Mouse (Mus musculus) cerebellum, postnatal 14 days (tissue): ENCODE results near the gene Pex11a.
A peak's percentile ranks its signal among the peaks of the same experiment; 100 is the strongest.

ENCODE experiments used
- DNase-seq, 2 experiments: peaks; one replicate each; pipeline ENCODE4 v3.0.0; 2021; ENCODE audit warnings: mixed read lengths in 2 of 2

Pex11a gene

GRCm38 (mm10) chr7:79736511-79736910, 6.4 kb downstream of the Pex11a start:
- no peak for DNase-seq

GRCm38 (mm10) chr7:79734563-79734962, 8.4 kb downstream of the Pex11a start:
- DNase-seq: peak in 1 of 2 experiments; percentile 13

GRCm38 (mm10) chr7:79732622-79733021, 10.3 kb downstream of the Pex11a start, which contains the start of gene Plin1:
Plin1 (minus strand) TSS chr7:79732903.
- DNase-seq: no peak

DNA sequence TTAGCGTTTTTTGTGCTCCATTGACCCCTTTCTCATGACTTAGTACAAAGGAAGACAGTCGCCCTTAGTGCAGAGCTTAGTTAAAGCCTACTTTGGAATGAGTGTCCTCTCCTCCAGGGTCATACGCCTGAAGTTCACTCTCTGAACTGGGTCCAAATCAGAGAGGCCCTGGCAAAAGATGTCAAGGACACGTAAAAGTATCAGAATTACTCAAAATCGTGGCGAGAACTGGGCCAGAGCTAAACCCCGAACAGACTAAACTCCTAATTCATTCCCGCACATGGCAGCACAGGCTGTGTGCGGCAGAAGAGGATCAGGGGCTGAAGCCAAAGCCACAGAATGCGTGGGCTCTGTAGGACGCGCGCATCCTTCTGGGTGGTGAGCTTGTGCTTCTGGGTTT, 11.5 kb downstream of the Pex11a start:
- DNase-seq: no peak

DNA sequence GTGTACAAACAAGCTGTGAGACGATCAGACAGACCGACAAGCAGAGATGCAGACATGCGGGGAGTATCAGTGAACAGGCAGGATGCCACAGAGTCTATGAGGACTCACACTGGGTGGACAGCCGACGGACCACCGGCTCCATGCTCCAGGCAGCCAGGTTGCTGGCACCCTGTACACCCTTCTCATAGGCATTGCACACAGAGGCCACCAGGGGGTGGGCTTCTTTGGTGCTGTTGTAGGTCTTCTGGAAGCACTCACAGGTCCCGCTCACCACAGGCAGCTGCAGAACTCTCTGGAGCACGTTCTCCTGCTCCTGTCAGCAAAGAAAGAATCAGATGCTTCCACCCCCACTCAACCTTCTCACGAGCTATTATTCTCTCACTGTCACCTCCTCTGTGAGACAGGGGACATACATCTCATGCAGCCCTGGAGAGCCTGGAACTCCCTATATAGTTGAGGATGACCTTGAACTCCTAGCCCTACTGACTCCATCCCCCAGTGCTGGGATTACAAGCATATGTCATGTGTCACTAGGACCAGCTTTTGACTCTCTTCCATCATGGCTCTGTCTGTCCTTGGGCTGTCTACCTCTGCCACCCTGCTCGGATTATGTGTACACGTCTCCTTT, 13.1 kb downstream of the Pex11a start:
- DNase-seq: peak in 1 of 2 experiments; percentile 22

DNA sequence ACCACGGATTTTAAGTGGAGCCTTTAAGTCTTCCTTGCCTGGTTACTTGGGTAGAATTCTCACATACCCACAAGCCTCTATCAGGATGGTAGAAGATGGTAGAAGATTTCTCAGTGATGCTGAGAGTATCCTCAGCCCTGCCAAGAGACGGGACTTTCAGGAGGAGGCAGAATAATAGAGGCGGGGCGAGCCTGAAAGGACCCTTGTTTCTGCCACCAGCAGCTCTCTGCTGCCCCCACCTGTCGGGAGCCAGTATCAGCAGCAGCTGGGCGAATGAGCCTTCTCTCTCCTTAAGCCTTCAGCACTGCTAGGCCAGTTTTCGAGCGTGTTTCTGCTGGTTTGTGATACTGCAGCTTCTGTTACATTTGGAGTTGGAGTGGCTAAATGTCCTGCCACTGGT, 13.8 kb downstream of the Pex11a start:
- peak; percentile 59 to 79 for DNase-seq

- peak; percentile 57 to 63 for DNase-seq
These were observed 14.7 kb downstream of the Pex11a start for GRCm38 (mm10) chr7:79728219-79728618.

- peak; percentile 48 to 66 for DNase-seq
These were observed 15.8 kb downstream of the Pex11a start for GRCm38 (mm10) chr7:79727091-79727490.

- peak; percentile 31 to 40 for DNase-seq
These were observed 21.4 kb downstream of the Pex11a start for GRCm38 (mm10) chr7:79721386-79721977.

DNA sequence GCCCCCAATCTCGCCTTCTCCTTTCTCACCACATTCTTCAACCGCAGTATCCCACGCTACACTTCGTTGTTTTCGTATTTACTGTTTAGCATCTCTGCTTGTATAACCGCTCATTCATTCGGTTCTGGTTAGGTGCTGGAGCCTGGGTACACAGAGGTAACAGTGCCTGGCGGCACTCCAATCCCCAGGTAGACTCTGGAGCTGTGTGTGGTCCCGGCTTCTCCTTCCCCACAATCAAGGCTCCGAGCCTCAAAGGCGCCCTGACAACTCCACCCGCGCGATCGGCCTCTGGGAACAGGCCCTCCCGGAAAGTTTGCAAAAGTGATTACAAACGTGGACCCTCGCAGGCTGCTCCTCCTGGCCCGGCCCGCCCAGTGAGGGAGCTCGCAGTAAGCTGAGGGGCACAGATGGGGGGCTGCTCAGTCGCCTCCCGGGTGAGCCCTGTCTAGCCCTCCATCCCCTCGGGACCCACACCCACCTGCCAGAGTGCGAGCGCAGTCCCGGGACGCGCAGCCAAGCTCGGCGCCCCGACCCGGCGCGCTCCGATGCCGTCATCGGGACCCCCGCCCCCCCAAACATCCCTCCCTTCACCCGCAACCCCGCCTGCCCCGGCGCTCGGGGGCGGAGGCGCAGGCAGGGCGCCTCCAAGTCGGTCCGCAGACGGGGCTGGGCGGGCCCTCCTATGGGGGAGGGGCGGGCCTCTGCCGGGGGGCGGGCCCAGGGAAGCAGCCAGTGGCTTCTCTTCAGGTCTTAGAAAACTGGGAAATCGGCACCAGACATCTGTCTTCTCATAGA, 27.5 kb downstream of the Pex11a start, which contains the start of gene Kif7:
Gene Kif7, minus strand, starts transcription at position 534 of the 795 bp plus-strand sequence.
- DNase-seq: peak; percentile 52 to 66

DNA sequence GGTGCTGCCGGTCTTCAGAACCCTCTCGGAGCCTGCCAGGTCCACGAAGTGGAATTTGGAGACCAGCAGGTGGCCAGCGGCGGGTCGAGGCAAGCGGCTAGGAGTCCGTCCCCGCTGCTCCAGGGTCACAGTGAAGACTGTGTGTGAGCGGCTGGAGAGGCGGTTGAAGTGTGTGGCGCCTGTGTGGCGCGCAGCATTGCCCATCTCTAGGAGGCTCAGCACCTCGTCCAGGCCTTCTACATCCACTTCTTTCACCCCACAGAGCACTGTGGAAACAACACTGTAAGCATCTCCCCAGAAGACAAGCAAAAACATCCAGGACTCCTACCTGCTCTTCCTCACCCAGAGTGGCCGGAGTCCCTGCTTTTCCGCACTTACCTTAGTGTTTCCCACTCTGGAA, 32.1 kb downstream of the Pex11a start:
- peak; percentile 30 to 38 for DNase-seq

DNA sequence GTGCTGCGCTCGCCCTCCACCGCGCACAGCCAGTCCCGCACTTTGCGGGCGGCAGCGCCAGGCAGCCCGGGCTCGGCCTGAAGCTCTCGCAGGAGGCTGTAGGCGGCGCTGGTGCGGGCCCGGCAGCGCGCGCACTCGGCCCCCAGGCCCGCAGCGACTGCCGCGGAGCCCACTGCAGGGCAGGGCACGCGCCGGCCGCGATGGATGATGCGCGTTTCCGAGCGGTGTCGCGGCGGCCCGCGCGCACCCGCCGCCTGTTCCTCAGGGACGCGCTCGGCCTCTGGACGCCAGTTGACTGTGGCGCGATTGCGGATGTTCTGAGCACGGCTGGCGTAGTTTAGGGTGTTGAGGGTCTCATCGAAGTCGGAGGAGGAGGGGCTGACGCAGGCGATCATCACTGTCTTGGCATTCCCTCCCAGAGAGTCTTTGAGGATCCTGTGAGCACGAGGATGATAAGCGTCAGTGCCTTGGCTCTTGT, 32.8 kb downstream of the Pex11a start:
- peak; percentile 82 for DNase-seq

GRCm38 (mm10) chr7:79705210-79705609, 37.7 kb downstream of the Pex11a start:
- DNase-seq: no peak

GRCm38 (mm10) chr7:79702755-79703154, 40.2 kb downstream of the Pex11a start:
- no peak for DNase-seq

- no peak for DNase-seq
These were observed 46.4 kb downstream of the Pex11a start for GRCm38 (mm10) chr7:79696495-79696894.
